ENCODE assay signal across 7 mouse cellular contexts in genomic region chr6:124809052-124809774, GRCm38 (mm10). TPM values are rescaled to one million over a fixed set of nuclear protein-coding genes. Genes with fewer than 3 reads are reported as not detected.
A peak's percentile ranks its signal among the peaks of the same experiment; 100 is the strongest.
DNase-seq lines count a peak whose midpoint lies in the region; ATAC-seq lines count a peak whose summit lies in the region.

No protein-coding gene starts in this region.

- peak; percentile 31 for ATAC-seq in common myeloid progenitor, adult 5-6 weeks (replicated peaks; ENCODE audit: low read depth, poor library complexity, severe bottlenecking)
- ATAC-seq in intestine, embryonic 14.5 days (replicated peaks; ENCODE audit: low FRiP score, low TSS enrichment, low read depth): peak; percentile 5
- no peak for ATAC-seq in limb, embryonic 12.5 days (ENCODE audit: insufficient number of reproducible peaks, insufficient read depth, low FRiP score, low TSS enrichment, low read depth)
- ATAC-seq in midbrain, embryonic 12.5 days (ENCODE audit: low FRiP score, low read depth): peak; percentile 20

- H3K4me2 ChIP-seq in intestine, embryonic 14.5 days (ENCODE audit: low read length): peak overlapping the region; percentile 98
- peak overlapping the region; percentile 97 for H3K4me2 ChIP-seq in limb, embryonic 12.5 days
- peak overlapping the region; percentile 92 for H3K4me2 ChIP-seq in midbrain, embryonic 12.5 days (replicated peaks)

- 0% methylated on average over 35 of the region's 35 CpGs for WGBS in intestine, embryonic 14.5 days
- WGBS in limb, embryonic 12.5 days: under 1% methylated on average over 35 of the region's 35 CpGs
- under 1% methylated on average over 35 of the region's 35 CpGs for WGBS in midbrain, embryonic 12.5 days

- H3K27me3 ChIP-seq in intestine, embryonic 14.5 days (replicated peaks; ENCODE audit: control insufficient read depth, insufficient read depth, low read length): no peaks in the 10 kb centered on the region
- no peaks in the 10 kb centered on the region for H3K27me3 ChIP-seq in limb, embryonic 12.5 days
- no peaks in the 10 kb centered on the region for H3K27me3 ChIP-seq in midbrain, embryonic 12.5 days

- H3K36me3 ChIP-seq in intestine, embryonic 14.5 days (ENCODE audit: control insufficient read depth, insufficient read depth, low read length): peaks cover 26% of the 10 kb centered on the region
- H3K36me3 ChIP-seq in limb, embryonic 12.5 days: peaks cover 27% of the 10 kb centered on the region
- peaks cover 22% of the 10 kb centered on the region for H3K36me3 ChIP-seq in midbrain, embryonic 12.5 days

- H3K9ac ChIP-seq in intestine, embryonic 14.5 days (ENCODE audit: low read length): peak overlapping the region; percentile 67
- H3K9ac ChIP-seq in limb, embryonic 12.5 days (replicated peaks): peak overlapping the region; percentile 68
- peak overlapping the region; percentile 58 for H3K9ac ChIP-seq in midbrain, embryonic 12.5 days (replicated peaks)

- H3K9me3 ChIP-seq in intestine, embryonic 14.5 days (ENCODE audit: control insufficient read depth, low read length): no peaks in the 10 kb centered on the region
- no peaks in the 10 kb centered on the region for H3K9me3 ChIP-seq in limb, embryonic 12.5 days
- no peaks in the 10 kb centered on the region for H3K9me3 ChIP-seq in midbrain, embryonic 12.5 days

- DNase-seq in adrenal gland, adult 8-10 months: peak; percentile 78
- DNase-seq in gastrocnemius, postnatal 25 days: peak; percentile 81
- peak; percentile 91 for DNase-seq in intestine, embryonic 14.5 days (ENCODE audit: low spot score)
- DNase-seq in spleen, adult 12 weeks (ENCODE audit: low spot score): peak; percentile 78

- peaks cover 37% of the 10 kb centered on the region for H3K4me1 ChIP-seq in intestine, embryonic 14.5 days (replicated peaks; ENCODE audit: control insufficient read depth, insufficient read depth, low read length)
- H3K4me1 ChIP-seq in limb, embryonic 12.5 days (replicated peaks): peaks cover 58% of the 10 kb centered on the region
- peaks cover 52% of the 10 kb centered on the region for H3K4me1 ChIP-seq in midbrain, embryonic 12.5 days

- peak overlapping the region; percentile 57 for H3K4me3 ChIP-seq in intestine, embryonic 14.5 days (ENCODE audit: low read depth, low read length)
- H3K4me3 ChIP-seq in limb, embryonic 12.5 days (replicated peaks): peak overlapping the region; percentile 60
- peak overlapping the region; percentile 52 for H3K4me3 ChIP-seq in midbrain, embryonic 12.5 days

- peak overlapping the region; percentile 92 for H3K27ac ChIP-seq in intestine, embryonic 14.5 days (ENCODE audit: low read depth)
- H3K27ac ChIP-seq in limb, embryonic 12.5 days: peak overlapping the region; percentile 92
- peak overlapping the region; percentile 78 for H3K27ac ChIP-seq in midbrain, embryonic 12.5 days (replicated peaks)

RNA-seq across cellular contexts. Expression of gene Spsb2, which starts 0.8 kb away (rescaled TPM):
- 10 to 100 TPM; 27.0 to 37.4 (median 33.6) TPM for total RNA-seq in adrenal gland, adult 8-10 months (2022)
- total RNA-seq in common myeloid progenitor, adult 5-6 weeks (2017): 1.1 and 3.8 TPM in 2 replicates
- total RNA-seq in gastrocnemius, postnatal 25 days (2021): 1 to 10 TPM; 2.7 to 3.2 TPM
- polyA plus RNA-seq in intestine, embryonic 14.5 days (2014; fragmentation: Nextera tagmentation; extraction: Ambion mirVana): 7.3 and 7.4 TPM in 2 replicates
- 8.7 and 9.1 TPM in 2 replicates for polyA plus RNA-seq in limb, embryonic 12.5 days (2016; fragmentation: Nextera tagmentation; extraction: Ambion mirVana)
- 8.1 and 8.6 TPM in 2 replicates for polyA plus RNA-seq in midbrain, embryonic 12.5 days (2016; fragmentation: Nextera tagmentation; extraction: Ambion mirVana)

RNA-seq across cellular contexts. Expression of gene Tpi1, which starts 4.9 kb away (rescaled TPM):
- 100 to 1,000 TPM; 448 to 531 (median 475) TPM for total RNA-seq in adrenal gland, adult 8-10 months (2022)
- 158 and 197 TPM in 2 replicates for total RNA-seq in common myeloid progenitor, adult 5-6 weeks (2017)
- total RNA-seq in gastrocnemius, postnatal 25 days (2021): 1,000 to 10,000 TPM; 2,445 to 2,599 TPM
- polyA plus RNA-seq in intestine, embryonic 14.5 days (2014; fragmentation: Nextera tagmentation; extraction: Ambion mirVana): 1,059 and 1,108 TPM in 2 replicates
- 714 and 740 TPM in 2 replicates for polyA plus RNA-seq in limb, embryonic 12.5 days (2016; fragmentation: Nextera tagmentation; extraction: Ambion mirVana)
- polyA plus RNA-seq in midbrain, embryonic 12.5 days (2016; fragmentation: Nextera tagmentation; extraction: Ambion mirVana): 423 and 428 TPM in 2 replicates

RNA-seq across cellular contexts. Expression of gene Usp5, which starts 20.1 kb away (rescaled TPM):
- 100 to 1,000 TPM; 134 to 158 (median 154) TPM for total RNA-seq in adrenal gland, adult 8-10 months (2022)
- 76.5 and 84.3 TPM in 2 replicates for total RNA-seq in common myeloid progenitor, adult 5-6 weeks (2017)
- total RNA-seq in gastrocnemius, postnatal 25 days (2021): 10 to 100 TPM; 42.1 to 44.0 TPM
- 126 and 127 TPM in 2 replicates for polyA plus RNA-seq in intestine, embryonic 14.5 days (2014; fragmentation: Nextera tagmentation; extraction: Ambion mirVana)
- 191 and 196 TPM in 2 replicates for polyA plus RNA-seq in limb, embryonic 12.5 days (2016; fragmentation: Nextera tagmentation; extraction: Ambion mirVana)
- polyA plus RNA-seq in midbrain, embryonic 12.5 days (2016; fragmentation: Nextera tagmentation; extraction: Ambion mirVana): 213 and 214 TPM in 2 replicates

RNA-seq across cellular contexts. Expression of gene Cdca3, which starts 20.1 kb away (rescaled TPM):
- total RNA-seq in adrenal gland, adult 8-10 months (2022): 1 to 10 TPM; 1.9 to 4.4 (median 2.7) TPM
- 73.5 and 92.1 TPM in 2 replicates for total RNA-seq in common myeloid progenitor, adult 5-6 weeks (2017)
- 1 to 10 TPM; 1.2 TPM for total RNA-seq in gastrocnemius, postnatal 25 days (2021)
- polyA plus RNA-seq in intestine, embryonic 14.5 days (2014; fragmentation: Nextera tagmentation; extraction: Ambion mirVana): 178 and 183 TPM in 2 replicates
- 200 and 202 TPM in 2 replicates for polyA plus RNA-seq in limb, embryonic 12.5 days (2016; fragmentation: Nextera tagmentation; extraction: Ambion mirVana)
- polyA plus RNA-seq in midbrain, embryonic 12.5 days (2016; fragmentation: Nextera tagmentation; extraction: Ambion mirVana): 168 and 169 TPM in 2 replicates

RNA-seq across cellular contexts. Expression of gene Lrrc23, which starts 29.7 kb away (rescaled TPM):
- total RNA-seq in adrenal gland, adult 8-10 months (2022): 1 to 10 TPM in 2 of 4 experiments, under 1 TPM in 2; 0.52 to 3.6 (median 1.0) TPM
- not detected in 2 replicates for total RNA-seq in common myeloid progenitor, adult 5-6 weeks (2017)
- under 1 TPM in 1 of 2 experiments, not detected in 1; 0.18 TPM for total RNA-seq in gastrocnemius, postnatal 25 days (2021)
- polyA plus RNA-seq in intestine, embryonic 14.5 days (2014; fragmentation: Nextera tagmentation; extraction: Ambion mirVana): 0.45 and 0.47 TPM in 2 replicates
- polyA plus RNA-seq in limb, embryonic 12.5 days (2016; fragmentation: Nextera tagmentation; extraction: Ambion mirVana): 0.38 and 0.88 TPM in 2 replicates
- polyA plus RNA-seq in midbrain, embryonic 12.5 days (2016; fragmentation: Nextera tagmentation; extraction: Ambion mirVana): 2.3 and 4.6 TPM in 2 replicates

Comparison
In these comparisons a context has a peak if more than half of its experiments do, and no peak if none do; other contexts are left out.
1. RNA of gene Tpi1, which starts 4.9 kb away (total RNA-seq): 2,445 to 2,599 TPM in gastrocnemius, postnatal 25 days; 448 to 531 TPM in adrenal gland, adult 8-10 months and 158 to 197 TPM in common myeloid progenitor, adult 5-6 weeks; every median in the first group is over 4 times any median in the second.
2. Peak in every context shown above with its lines, with median percentiles within 50 percentile points of each other: DNase-seq, H3K27ac ChIP-seq, H3K4me2 ChIP-seq, H3K4me3 ChIP-seq and H3K9ac ChIP-seq.